8 mouse cellular contexts compared by ENCODE assay signal in the genomic region with DNA sequence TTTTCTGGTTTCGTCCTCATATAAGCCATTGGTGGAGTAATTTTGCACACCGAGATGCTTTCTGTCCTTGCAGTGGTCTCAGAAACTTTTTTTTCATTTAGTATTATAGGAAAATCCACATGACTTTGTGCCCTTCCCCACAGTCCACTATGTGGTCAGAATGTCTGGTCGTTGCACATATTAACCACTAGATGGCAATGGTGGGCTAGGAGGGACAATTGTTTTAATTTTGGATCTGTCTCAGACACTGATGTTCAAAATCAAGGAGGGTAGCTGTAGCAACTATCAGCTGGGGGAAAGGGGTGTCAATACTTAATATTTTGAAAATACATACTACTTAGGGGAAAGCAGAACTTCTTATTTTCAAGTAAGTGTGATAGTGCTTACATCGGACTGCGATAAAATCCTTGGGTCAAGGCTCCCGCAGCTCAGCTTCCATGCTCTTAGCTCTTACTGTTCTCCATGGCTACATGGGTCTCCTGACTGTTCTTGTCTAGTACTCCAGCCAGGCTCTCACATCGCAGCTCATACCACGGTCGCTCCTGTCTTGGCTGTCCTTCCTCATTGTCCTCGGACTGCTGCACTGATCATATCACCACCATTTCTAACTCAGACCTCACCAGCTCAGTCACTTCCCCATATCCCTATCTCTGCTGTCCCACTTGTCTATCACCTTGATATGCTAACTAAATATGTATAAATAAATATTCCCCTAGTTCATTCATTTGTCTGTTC.
A peak's percentile ranks its signal among the peaks of the same experiment; 100 is the strongest.
DNase-seq lines count a peak whose midpoint lies in the region; ATAC-seq and TF ChIP-seq lines count a peak whose summit lies in the region.

No protein-coding gene starts in this region.

- H3K9me3 ChIP-seq in kidney, embryonic 15.5 days (replicated peaks) = no peaks in the 10 kb centered on the region

- H3K4me3 ChIP-seq in kidney, embryonic 15.5 days (replicated peaks) = no peak overlapping the region

- no peak for DNase-seq in kidney, adult 11 months
- no peak for DNase-seq in Patski (ENCODE audit: low read depth, low spot score)
- DNase-seq in embryo, embryonic 10.5 days (ENCODE audit: low spot score) = peak; percentile 74
- DNase-seq in kidney, postnatal 14 days = peak; percentile 2
- DNase-seq in spleen, postnatal 14 days (ENCODE audit: low spot score in 2 of 2) = no peak
- no peak for DNase-seq in right cerebral cortex, postnatal 10 days (ENCODE audit: low spot score in 2 of 2)
- DNase-seq in spleen, adult 18-20 months = no peak

- WGBS in kidney, embryonic 15.5 days = 62% methylated on average over 10 of the region's 10 CpGs

- POLR2A ChIA-PET in Patski (lab: Charles Lee) = interaction anchor here (0.6 kb wide), 1 partner anchor 21 kb away, joined by 3 read pairs; no protein-coding TSS in a partner anchor

- TF ChIP-seq CTCF in Patski (IDR thresholded peaks at IDR 0.05) = peak; percentile 71

- ATAC-seq in kidney, embryonic 15.5 days (replicated peaks; ENCODE audit: low FRiP score) = peak; percentile 73; the same call in 1 of the 2 replicates
- ATAC-seq in Patski = no peak

- H3K36me3 ChIP-seq in kidney, embryonic 15.5 days = no peaks in the 10 kb centered on the region

- H3K9ac ChIP-seq in kidney, embryonic 15.5 days = no peak overlapping the region

- in situ Hi-C loops in Patski (cut with MboI; ENCODE audit: low pct_unique_long_range_greater_than_20kb) = no loop called here

- no peak overlapping the region for H3K27ac ChIP-seq in kidney, embryonic 15.5 days

- H3K27me3 ChIP-seq in kidney, embryonic 15.5 days = no peaks in the 10 kb centered on the region
- H3K27me3 ChIP-seq in Patski = no peaks in the 10 kb centered on the region

- no peaks in the 10 kb centered on the region for H3K4me1 ChIP-seq in kidney, embryonic 15.5 days

- CTCF ChIA-PET in Patski (lab: Charles Lee) = interaction anchor here (0.6 to 1.1 kb wide), 2 partner anchors 16 to 106 kb away, joined by 3 to 4 read pairs; no protein-coding TSS in a partner anchor

- no peak overlapping the region for H3K4me2 ChIP-seq in kidney, embryonic 15.5 days

Comparison
In these comparisons a context has a peak if more than half of its experiments do, and no peak if none do; other contexts are left out.
1. DNase-seq: peak in embryo, embryonic 10.5 days (single experiment) and kidney, postnatal 14 days (single experiment); none in kidney, adult 11 months (single experiment), Patski (single experiment), spleen, postnatal 14 days (0 of 2), right cerebral cortex, postnatal 10 days (0 of 2) and spleen, adult 18-20 months (0 of 2).